Mouse (Mus musculus) forebrain, embryonic 11.5 days (tissue): Measurements from ENCODE around the gene Agt. TPM values are rescaled to one million over a fixed set of nuclear protein-coding genes. Genes with fewer than 3 reads are reported as not detected.

Experiments used
- ATAC-seq: fragments of 200-750 bp; cut with Nextera tagmentation; replicated peaks from 2 replicates; pipeline ENCODE4 v1.8.0; 2017; ENCODE audit warnings: moderate TSS enrichment; ENCODE audit not compliant: low FRiP score
- DNase-seq: peaks from one replicate; pipeline ENCODE4 v3.0.0-alpha.2; 2017; ENCODE audit warnings: low spot score
- H3K27ac ChIP-seq: fragments of 300-500 bp; sonication (generic); 2 replicates; pipeline ENCODE4 v1.5.1; 2014; ENCODE audit warnings: low read depth, low read length
- H3K27me3 ChIP-seq: fragments of 300-500 bp; sonication (generic); 2 replicates; pipeline ENCODE4 v1.6.1; 2014; ENCODE audit warnings: mild to moderate bottlenecking, low read length, mixed read lengths; ENCODE audit not compliant: control insufficient read depth, insufficient read depth
- H3K36me3 ChIP-seq: fragments of 300-500 bp; sonication (generic); 2 replicates; pipeline ENCODE4 v1.6.1; 2014; ENCODE audit warnings: mild to moderate bottlenecking, low read length, moderate library complexity, mixed read lengths; ENCODE audit not compliant: control insufficient read depth, insufficient read depth
- H3K4me1 ChIP-seq: fragments of 300-500 bp; sonication (generic); replicated peaks from 2 replicates; pipeline ENCODE4 v1.6.1; 2014; ENCODE audit warnings: low read length, mixed read lengths; ENCODE audit not compliant: control insufficient read depth, insufficient read depth
- H3K4me2 ChIP-seq: fragments of 300-500 bp; sonication (generic); 2 replicates; pipeline ENCODE4 v1.6.1; 2014; ENCODE audit warnings: low read depth, mild to moderate bottlenecking, low read length, moderate library complexity, mixed read lengths; ENCODE audit not compliant: severe bottlenecking
- H3K4me3 ChIP-seq: fragments of 300-500 bp; sonication (generic); 2 replicates; pipeline ENCODE4 v1.5.1; 2014; ENCODE audit warnings: low read depth, low read length
- H3K9ac ChIP-seq: fragments of 300-500 bp; sonication (generic); 2 replicates; pipeline ENCODE4 v1.6.1; 2014; ENCODE audit warnings: low read length
- H3K9me3 ChIP-seq: fragments of 300-500 bp; sonication (generic); 2 replicates; pipeline ENCODE4 v1.6.1; 2016; ENCODE audit warnings: low read length, mixed read lengths; ENCODE audit not compliant: control insufficient read depth
- WGBS: fragments of 180-500 bp; shearing (Covaris S2); extraction: QIAGEN DNeasy Blood & Tissue Kit; methylation state at CpG from one replicate; pipeline ENCODE4 v1.1.7; 2014; 5-methylcytosine and 5-hydroxymethylcytosine counted together
- polyA plus RNA-seq: library from polyadenylated mRNA; unstranded; fragments of >200 nt; fragmentation: Nextera tagmentation; extraction: Ambion mirVana; gene quantifications from 2 replicates; pipeline ENCODE4 v1.2.1, GENCODE M21; 2014

Gene Agt
- polyA plus RNA-seq, 1 experiment from 2014 or later: not detected

- no peaks in the 10 kb centered on the region for H3K9me3 ChIP-seq
- no peaks in the 10 kb centered on the region for H3K36me3 ChIP-seq
- no peak overlapping the region for H3K4me3 ChIP-seq
- DNase-seq (no peak), ATAC-seq (no peak)
- H3K27ac ChIP-seq: no peak overlapping the region
- no peak overlapping the region for H3K4me2 ChIP-seq
- no peak overlapping the region for H3K9ac ChIP-seq
- no peaks in the 10 kb centered on the region for H3K27me3 ChIP-seq
- H3K4me1 ChIP-seq: no peaks in the 10 kb centered on the region
- WGBS: 78% methylated on average over 2 of the region's 2 CpGs
Observed at GRCm38 (mm10) chr8:124586556-124586955, 17.1 kb upstream of the Agt start.

DNA sequence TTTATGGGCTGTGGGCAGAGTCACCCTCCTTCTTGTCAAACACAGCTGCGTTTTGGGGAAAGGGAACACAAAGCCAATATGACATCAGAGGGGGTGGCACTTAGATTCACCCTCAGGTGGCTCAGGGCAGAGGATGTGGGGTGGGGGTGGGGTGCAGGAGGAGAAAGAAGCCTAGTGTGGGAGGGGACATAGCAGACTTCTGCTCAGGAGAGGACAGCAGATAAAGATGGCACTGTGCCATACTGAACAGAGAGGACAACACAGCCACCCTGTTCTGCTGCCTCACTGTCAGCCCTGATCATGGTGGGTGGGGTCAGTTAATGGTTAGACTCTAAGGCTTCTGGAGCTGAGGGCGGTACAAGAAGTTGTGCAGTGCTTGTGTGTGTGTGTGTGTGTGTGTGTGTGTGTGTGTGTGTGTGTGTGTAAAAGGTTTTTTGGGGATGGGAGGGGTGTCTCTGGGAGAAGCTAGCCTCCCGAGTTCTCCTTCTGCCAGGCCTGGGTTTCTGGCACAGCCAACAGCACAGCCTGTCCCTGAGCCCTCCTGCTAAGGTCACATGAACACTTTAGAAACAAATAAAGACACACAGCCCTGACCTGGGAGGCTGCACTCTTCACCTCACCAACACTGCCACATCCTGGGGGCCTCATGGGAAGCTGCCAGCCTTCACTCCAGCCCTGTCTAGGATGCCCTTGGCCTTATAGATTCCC lies 16.4 kb upstream of the Agt start:
- Histone ChIP-seq H3K4me1 (no peaks in the 10 kb centered on the region), H3K27me3 (no peaks in the 10 kb centered on the region), H3K9ac (no peak overlapping the region), H3K4me2 (no peak overlapping the region), H3K9me3 (no peaks in the 10 kb centered on the region), H3K4me3 (no peak overlapping the region), H3K36me3 (no peaks in the 10 kb centered on the region), H3K27ac (no peak overlapping the region)
- ATAC-seq (no peak), DNase-seq (no peak)
- WGBS: 52% methylated on average over 3 of the region's 3 CpGs

DNA sequence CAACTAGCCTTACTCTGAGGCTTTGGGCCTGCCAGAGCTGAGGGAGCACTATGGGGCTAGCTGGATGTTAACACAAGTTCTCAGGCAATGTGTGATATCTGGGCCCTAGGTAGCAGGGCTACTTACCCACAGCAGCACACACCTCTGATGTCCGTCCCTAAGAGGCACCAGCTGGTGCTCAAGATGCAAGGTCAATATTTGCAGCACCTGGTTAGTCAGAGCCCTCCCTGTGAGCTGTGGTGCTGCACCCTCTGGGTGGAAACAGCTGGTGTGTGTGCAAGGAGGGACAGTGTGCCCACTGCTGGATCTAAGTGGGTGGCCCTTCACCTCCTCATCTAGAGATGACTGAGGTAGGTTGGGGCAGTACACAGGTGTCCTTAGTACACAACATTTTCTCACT lies 7.2 kb upstream of the Agt start:
- DNase-seq (no peak), ATAC-seq (no peak)
- Histone ChIP-seq H3K4me2 (no peak overlapping the region), H3K4me1 (no peaks in the 10 kb centered on the region), H3K4me3 (no peak overlapping the region), H3K36me3 (no peaks in the 10 kb centered on the region), H3K27ac (no peak overlapping the region), H3K9ac (no peak overlapping the region), H3K9me3 (no peaks in the 10 kb centered on the region), H3K27me3 (no peaks in the 10 kb centered on the region)
- WGBS: 88% methylated on average over 1 of the region's 1 CpGs

GRCm38 (mm10) chr8:124575811-124576210 lies 6.3 kb upstream of the Agt start, which contains the start of gene Capn9:
Capn9 (plus strand) TSS chr8:124576111.
- H3K9me3 ChIP-seq: no peaks in the 10 kb centered on the region
- no peaks in the 10 kb centered on the region for H3K4me1 ChIP-seq
- DNase-seq (no peak), ATAC-seq (no peak)
- H3K4me2 ChIP-seq: no peak within 1 kb of the TSS
- H3K27me3 ChIP-seq: no peaks in the 10 kb centered on the region
- no peak within 1 kb of the TSS for H3K4me3 ChIP-seq
- H3K36me3 ChIP-seq: no peaks in the 10 kb centered on the region
- WGBS: 91% methylated on average over 8 of the region's 8 CpGs
- H3K9ac ChIP-seq: no peak within 1 kb of the TSS
- no peak within 1 kb of the TSS for H3K27ac ChIP-seq

DNA sequence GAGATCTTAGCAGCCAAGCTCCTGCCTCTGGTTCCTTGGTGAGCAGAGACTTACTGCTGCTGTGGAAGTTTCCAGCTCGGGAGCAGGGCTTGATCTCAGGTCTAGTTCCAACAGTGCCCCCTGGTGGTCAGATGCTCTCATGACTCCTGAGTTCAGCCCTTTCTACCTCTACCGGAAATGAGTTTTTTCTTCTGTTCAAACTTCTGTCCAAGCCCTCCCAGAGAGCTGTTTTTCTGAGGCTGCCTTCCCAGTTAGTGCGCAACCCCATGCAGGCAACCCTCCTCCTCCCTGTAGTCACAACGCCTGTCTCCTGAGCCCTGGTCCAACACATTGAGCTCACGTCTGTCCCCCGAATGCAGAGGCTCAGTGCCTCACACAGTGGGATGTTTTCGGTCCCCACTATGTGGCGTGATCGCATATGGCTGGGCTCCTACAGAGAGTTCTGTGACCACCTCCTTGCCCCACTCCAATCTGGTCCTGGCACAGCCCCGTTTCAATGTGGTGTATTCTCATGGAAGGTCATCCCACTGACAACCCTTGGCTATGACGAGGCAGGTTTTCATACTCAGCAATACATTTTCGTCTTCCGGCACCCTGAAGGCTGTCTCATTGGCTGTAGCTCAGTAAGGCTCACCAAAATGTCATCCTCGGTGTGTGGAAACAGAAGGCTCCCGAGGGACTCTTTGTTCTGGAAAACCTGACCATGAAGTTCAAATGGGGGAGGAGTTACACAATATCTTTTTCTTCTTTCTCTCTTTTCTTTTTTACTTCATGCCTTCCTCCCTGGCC lies 4.2 kb upstream of the Agt start:
- no peaks in the 10 kb centered on the region for H3K9me3 ChIP-seq
- DNase-seq (peak; percentile 93), ATAC-seq (peak; percentile 33; the same call in 1 of the 2 replicates)
- no peaks in the 10 kb centered on the region for H3K4me1 ChIP-seq
- H3K27me3 ChIP-seq: no peaks in the 10 kb centered on the region
- H3K4me3 ChIP-seq: no peak overlapping the region
- WGBS: 63% methylated on average over 15 of the region's 15 CpGs
- no peaks in the 10 kb centered on the region for H3K36me3 ChIP-seq
- H3K4me2 ChIP-seq: no peak overlapping the region
- H3K9ac ChIP-seq: no peak overlapping the region
- no peak overlapping the region for H3K27ac ChIP-seq

DNA sequence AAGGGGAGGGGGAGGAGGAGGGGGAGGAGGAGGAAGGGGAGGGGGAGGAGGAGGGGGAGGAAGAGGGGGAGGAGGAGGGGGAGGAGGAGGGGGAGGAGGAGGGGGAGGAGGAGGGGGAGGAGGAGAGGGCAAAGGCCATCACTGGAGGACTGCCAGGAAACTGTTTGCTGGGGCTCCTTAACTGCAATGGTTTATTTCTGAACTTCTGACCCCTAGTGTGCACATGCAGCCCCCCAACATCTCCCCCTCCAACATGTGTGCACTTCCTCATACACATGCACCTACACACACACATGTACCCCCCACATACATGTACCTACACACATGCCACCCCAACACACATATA lies 2.9 kb upstream of the Agt start:
- H3K4me3 ChIP-seq: no peak overlapping the region
- no peaks in the 10 kb centered on the region for H3K36me3 ChIP-seq
- H3K4me1 ChIP-seq: no peaks in the 10 kb centered on the region
- no peak for ATAC-seq
- no peak overlapping the region for H3K27ac ChIP-seq
- H3K27me3 ChIP-seq: no peaks in the 10 kb centered on the region
- H3K9ac ChIP-seq: no peak overlapping the region
- no peak for DNase-seq
- H3K4me2 ChIP-seq: no peak overlapping the region
- no peaks in the 10 kb centered on the region for H3K9me3 ChIP-seq

- DNase-seq (no peak), ATAC-seq (no peak)
- Histone ChIP-seq H3K27ac (no peak overlapping the region), H3K9ac (no peak overlapping the region), H3K4me3 (no peak overlapping the region), H3K4me1 (no peaks in the 10 kb centered on the region), H3K36me3 (no peaks in the 10 kb centered on the region), H3K9me3 (no peaks in the 10 kb centered on the region), H3K27me3 (no peaks in the 10 kb centered on the region), H3K4me2 (no peak overlapping the region)
- WGBS: 75% methylated on average over 8 of the region's 8 CpGs
Observed at GRCm38 (mm10) chr8:124571732-124572429, 2.4 kb upstream of the Agt start.

DNA sequence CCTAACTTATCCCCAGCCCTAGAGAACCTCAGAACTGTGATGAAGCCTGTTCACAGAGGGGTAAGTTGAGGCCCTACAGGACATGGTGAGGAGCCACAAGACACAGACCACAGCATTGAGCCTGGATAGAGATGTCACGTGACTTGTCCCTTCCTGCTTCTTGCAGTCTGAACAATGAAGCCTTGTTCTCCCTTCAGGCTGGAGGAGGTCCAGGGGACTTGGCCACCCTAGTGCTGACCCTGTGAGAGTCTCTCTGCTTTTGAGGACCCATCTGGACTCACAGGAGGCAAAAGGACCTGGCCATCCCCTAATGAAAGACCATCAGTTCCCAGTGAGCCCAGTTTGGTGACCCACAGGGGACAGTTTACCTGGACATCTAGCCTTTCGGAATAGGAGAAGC lies 406 bp downstream of the Agt start:
- H3K27ac ChIP-seq: no peak overlapping the region
- 73% methylated on average over 2 of the region's 2 CpGs for WGBS
- no peak for ATAC-seq

More for the DNA sequence above, 406 bp downstream of the Agt start:
- no peaks in the 10 kb centered on the region for H3K27me3 ChIP-seq
- DNase-seq: no peak
- H3K9me3 ChIP-seq: no peaks in the 10 kb centered on the region
- no peaks in the 10 kb centered on the region for H3K36me3 ChIP-seq
- H3K4me2 ChIP-seq: no peak overlapping the region
- H3K4me1 ChIP-seq: no peaks in the 10 kb centered on the region
- H3K9ac ChIP-seq: no peak overlapping the region
- no peak overlapping the region for H3K4me3 ChIP-seq
